Mouse (Mus musculus) liver, embryonic 11.5 days (tissue): ENCODE measurements at regions not wholly inside any gene's neighbourhood (a gene's known extent, or its start where the extent isn't known, plus 50 kb on each side); places are given as distances from the start of the nearest gene placed in this dataset.

Source experiments
- ATAC-seq: fragments of 200-750 bp; cut with Nextera tagmentation; replicated peaks from 2 replicates; pipeline ENCODE4 v1.8.0; 2017; ENCODE audit warnings: moderate number of reproducible peaks, mild to moderate bottlenecking, moderate TSS enrichment, moderate library complexity; ENCODE audit not compliant: low FRiP score
- DNase-seq: peaks from one replicate; pipeline ENCODE4 v3.0.0-alpha.2; 2017; ENCODE audit warnings: low spot score
- H3K27ac ChIP-seq: fragments of 300-500 bp; sonication (generic); 2 replicates; pipeline ENCODE4 v1.5.1; 2014; ENCODE audit warnings: mild to moderate bottlenecking, low read depth, low read length, control low read depth
- H3K27me3 ChIP-seq: fragments of 300-500 bp; sonication (generic); replicated peaks from 2 replicates; pipeline ENCODE4 v1.6.1; 2014; ENCODE audit warnings: low read length, mixed read lengths; ENCODE audit not compliant: control insufficient read depth, insufficient read depth
- H3K36me3 ChIP-seq: fragments of 300-500 bp; sonication (generic); 2 replicates; pipeline ENCODE4 v1.6.1; 2014; ENCODE audit warnings: mild to moderate bottlenecking, low read length, moderate library complexity, mixed read lengths; ENCODE audit not compliant: control insufficient read depth, insufficient read depth
- H3K4me1 ChIP-seq: fragments of 300-500 bp; sonication (generic); replicated peaks from 2 replicates; pipeline ENCODE4 v1.6.1; 2014; ENCODE audit warnings: low read length, mixed read lengths; ENCODE audit not compliant: control insufficient read depth, insufficient read depth
- H3K4me2 ChIP-seq: fragments of 300-500 bp; sonication (generic); 2 replicates; pipeline ENCODE4 v1.6.1; 2014; ENCODE audit warnings: mild to moderate bottlenecking, control low read depth, moderate library complexity
- H3K4me3 ChIP-seq: fragments of 300-500 bp; sonication (generic); 2 replicates; pipeline ENCODE4 v1.5.1; 2014; ENCODE audit warnings: low read depth, low read length, control low read depth
- H3K9ac ChIP-seq: fragments of 300-500 bp; sonication (generic); 2 replicates; pipeline ENCODE4 v1.6.1; 2014; ENCODE audit warnings: low read depth, low read length, control low read depth
- H3K9me3 ChIP-seq: fragments of 300-500 bp; sonication (generic); 2 replicates; pipeline ENCODE4 v1.6.1; 2016; ENCODE audit warnings: low read length, inconsistent platforms, mixed read lengths; ENCODE audit not compliant: control insufficient read depth
- WGBS: fragments of 180-500 bp; shearing (Covaris S2); extraction: QIAGEN DNeasy Blood & Tissue Kit; methylation state at CpG from one replicate; pipeline ENCODE4 v1.1.7; 2014; 5-methylcytosine and 5-hydroxymethylcytosine counted together

- H3K4me3 ChIP-seq: no peak overlapping the region
- WGBS: 58% methylated on average over 3 of the region's 3 CpGs
- H3K4me2 ChIP-seq: no peak overlapping the region
- DNase-seq: no peak
- H3K36me3 ChIP-seq: no peaks in the 10 kb centered on the region
- no peaks in the 10 kb centered on the region for H3K9me3 ChIP-seq
- no peak for ATAC-seq
- no peaks in the 10 kb centered on the region for H3K4me1 ChIP-seq
- no peak overlapping the region for H3K27ac ChIP-seq
- no peak overlapping the region for H3K9ac ChIP-seq
- no peaks in the 10 kb centered on the region for H3K27me3 ChIP-seq
These were observed 385.9 kb downstream of the Gm16223 start for GRCm38 (mm10) chr5:42453707-42454106.

GRCm38 (mm10) chr5:42461195-42461594 lies 393.4 kb downstream of the Gm16223 start:
- H3K9me3 ChIP-seq: no peaks in the 10 kb centered on the region
- no peak for DNase-seq

GRCm38 (mm10) chr5:42464814-42465213 lies 397.1 kb downstream of the Gm16223 start:
- ATAC-seq (no peak), DNase-seq (no peak)
- H3K9me3 ChIP-seq: no peaks in the 10 kb centered on the region
- H3K4me1 ChIP-seq: no peaks in the 10 kb centered on the region
- H3K4me2 ChIP-seq: no peak overlapping the region
- no peak overlapping the region for H3K9ac ChIP-seq
- no peak overlapping the region for H3K27ac ChIP-seq
- H3K4me3 ChIP-seq: no peak overlapping the region
- no peaks in the 10 kb centered on the region for H3K27me3 ChIP-seq
- no peaks in the 10 kb centered on the region for H3K36me3 ChIP-seq

More at GRCm38 (mm10) chr5:42461195-42461594, 393.4 kb downstream of the Gm16223 start:
- Histone ChIP-seq H3K4me3 (no peak overlapping the region), H3K27me3 (no peaks in the 10 kb centered on the region), H3K4me2 (no peak overlapping the region), H3K9ac (no peak overlapping the region), H3K4me1 (no peaks in the 10 kb centered on the region), H3K36me3 (no peaks in the 10 kb centered on the region), H3K27ac (no peak overlapping the region)
- 86% methylated on average over 1 of the region's 1 CpGs for WGBS
- no peak for ATAC-seq

GRCm38 (mm10) chr5:42473493-42473892 lies 405.7 kb downstream of the Gm16223 start:
- DNase-seq: no peak
- Histone ChIP-seq H3K4me2 (no peak overlapping the region), H3K9ac (no peak overlapping the region), H3K4me1 (no peaks in the 10 kb centered on the region), H3K27ac (no peak overlapping the region), H3K36me3 (no peaks in the 10 kb centered on the region), H3K4me3 (no peak overlapping the region), H3K27me3 (no peaks in the 10 kb centered on the region), H3K9me3 (no peaks in the 10 kb centered on the region)
- ATAC-seq: no peak
- 67% methylated on average over 4 of the region's 4 CpGs for WGBS

GRCm38 (mm10) chr5:42502124-42502801 lies 434.5 kb downstream of the Gm16223 start:
- 81% methylated on average over 11 of the region's 11 CpGs for WGBS
- H3K27ac ChIP-seq: no peak overlapping the region
- DNase-seq (no peak), ATAC-seq (no peak)
- H3K27me3 ChIP-seq: no peaks in the 10 kb centered on the region
- no peaks in the 10 kb centered on the region for H3K36me3 ChIP-seq
- H3K9me3 ChIP-seq: no peaks in the 10 kb centered on the region
- H3K4me3 ChIP-seq: no peak overlapping the region
- no peak overlapping the region for H3K9ac ChIP-seq
- H3K4me2 ChIP-seq: no peak overlapping the region
- H3K4me1 ChIP-seq: no peaks in the 10 kb centered on the region

GRCm38 (mm10) chr5:42502802-42503136 lies 435.0 kb downstream of the Gm16223 start:
- 67% methylated on average over 1 of the region's 1 CpGs for WGBS
- H3K27me3 ChIP-seq: no peaks in the 10 kb centered on the region
- no peaks in the 10 kb centered on the region for H3K36me3 ChIP-seq
- no peak for ATAC-seq
- no peaks in the 10 kb centered on the region for H3K4me1 ChIP-seq
- no peak overlapping the region for H3K9ac ChIP-seq
- no peaks in the 10 kb centered on the region for H3K9me3 ChIP-seq
- no peak overlapping the region for H3K27ac ChIP-seq
- DNase-seq: no peak
- no peak overlapping the region for H3K4me2 ChIP-seq
- H3K4me3 ChIP-seq: no peak overlapping the region

GRCm38 (mm10) chr5:42509200-42509599 lies 441.4 kb downstream of the Gm16223 start:
- ATAC-seq: no peak
- no peaks in the 10 kb centered on the region for H3K27me3 ChIP-seq

GRCm38 (mm10) chr5:42523116-42524113 lies 455.7 kb downstream of the Gm16223 start:
- no peak overlapping the region for H3K4me2 ChIP-seq
- no peaks in the 10 kb centered on the region for H3K36me3 ChIP-seq
- H3K27me3 ChIP-seq: no peaks in the 10 kb centered on the region
- no peak overlapping the region for H3K4me3 ChIP-seq
- no peaks in the 10 kb centered on the region for H3K4me1 ChIP-seq
- no peak overlapping the region for H3K9ac ChIP-seq
- no peak overlapping the region for H3K27ac ChIP-seq
- no peak for DNase-seq
- no peaks in the 10 kb centered on the region for H3K9me3 ChIP-seq
- WGBS: 80% methylated on average over 4 of the region's 4 CpGs
- ATAC-seq: no peak

More at GRCm38 (mm10) chr5:42509200-42509599, 441.4 kb downstream of the Gm16223 start:
- Histone ChIP-seq H3K4me2 (no peak overlapping the region), H3K36me3 (no peaks in the 10 kb centered on the region), H3K4me1 (no peaks in the 10 kb centered on the region), H3K9me3 (no peaks in the 10 kb centered on the region), H3K4me3 (no peak overlapping the region), H3K27ac (no peak overlapping the region), H3K9ac (no peak overlapping the region)
- DNase-seq: no peak
- 64% methylated on average over 5 of the region's 5 CpGs for WGBS
